Mouse (Mus musculus) cerebellum, adult 2 months (tissue): ENCODE data around the gene Slc22a15.

Experiments
- CTCF ChIP-seq: fragments of 200-500 bp; IDR thresholded peaks from 2 replicates; pipeline ENCODE4 v1.5.1; 2011; ENCODE audit warnings: low read depth, mild to moderate bottlenecking, control low read depth, low read length, moderate library complexity, borderline replicate concordance; ENCODE audit not compliant: insufficient read depth
- POLR2A ChIP-seq: fragments of 200-500 bp; IDR thresholded peaks from 2 replicates; pipeline ENCODE4 v1.6.1; 2011; ENCODE audit warnings: low read length, control low read depth, borderline replicate concordance; ENCODE audit not compliant: insufficient read depth

DNA sequence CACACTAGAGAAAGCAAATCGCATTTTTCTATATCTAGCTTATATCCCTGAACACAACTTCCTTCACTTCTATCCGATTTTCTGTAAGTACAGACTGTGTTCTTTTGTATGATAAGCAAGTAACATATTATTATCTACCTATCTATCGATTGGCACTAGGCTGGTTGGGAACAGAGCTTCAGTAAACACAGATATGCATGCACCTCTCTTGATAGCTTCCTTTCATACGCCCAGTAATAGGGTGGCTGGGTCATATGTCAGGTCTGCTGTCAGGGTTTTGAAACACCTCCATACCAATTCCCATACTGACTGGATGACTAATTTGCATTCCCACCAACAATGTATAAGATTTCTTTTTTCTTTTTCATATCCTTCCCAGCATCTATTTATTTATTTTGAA, 16.2 kb upstream of the Slc22a15 start:
- no peak for TF ChIP-seq POLR2A
- no peak for TF ChIP-seq CTCF
